Mouse (Mus musculus) cerebellum, adult 18-20 months (tissue): ENCODE data around the gene Mmp20.

Source experiments
- DNase-seq, 2 experiments: peaks; one replicate each; pipeline ENCODE4 v3.0.0; 2021

The Mmp20 gene

DNA sequence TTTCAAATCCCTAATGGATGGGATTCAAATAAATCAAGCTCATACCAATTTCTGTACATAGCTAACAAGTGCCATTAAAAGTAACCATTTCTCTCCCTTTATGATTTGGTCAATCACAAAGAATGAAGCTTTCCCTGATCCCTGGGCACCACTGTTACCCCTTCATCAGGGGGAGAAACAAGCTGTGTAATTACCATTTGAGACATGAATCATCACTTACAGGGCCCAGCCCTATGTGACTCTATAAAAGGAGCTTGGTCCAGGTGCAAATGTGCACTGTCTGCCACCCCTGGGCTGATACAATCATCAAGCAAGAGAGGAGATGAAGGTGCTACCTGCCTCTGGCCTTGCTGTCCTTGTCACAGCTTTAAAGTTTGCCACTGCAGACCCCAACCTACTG is at the start of gene Mmp20:
Gene Mmp20, plus strand, starts transcription at position 301 of the 400 bp plus-strand sequence.
- no peak for DNase-seq

DNA sequence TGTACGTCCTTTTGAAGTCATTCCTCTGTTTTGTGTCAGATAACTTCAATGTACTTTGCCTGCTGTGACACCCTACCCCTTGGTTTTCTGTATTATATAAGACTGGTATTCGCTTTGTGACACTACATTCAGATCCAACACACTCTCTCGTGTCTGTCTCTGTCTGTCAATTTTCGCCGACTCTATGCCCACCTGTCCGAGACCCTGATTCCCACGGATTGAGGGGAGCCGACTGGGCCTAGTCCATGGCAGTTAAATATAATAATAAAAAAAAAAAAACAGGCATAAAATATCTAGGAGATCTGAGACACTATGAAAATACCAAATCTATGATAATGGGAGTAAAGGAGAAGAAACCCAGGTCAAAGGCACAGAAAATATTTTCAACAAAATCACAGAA is 38.0 kb upstream of the Mmp20 start:
- no peak for DNase-seq

DNA sequence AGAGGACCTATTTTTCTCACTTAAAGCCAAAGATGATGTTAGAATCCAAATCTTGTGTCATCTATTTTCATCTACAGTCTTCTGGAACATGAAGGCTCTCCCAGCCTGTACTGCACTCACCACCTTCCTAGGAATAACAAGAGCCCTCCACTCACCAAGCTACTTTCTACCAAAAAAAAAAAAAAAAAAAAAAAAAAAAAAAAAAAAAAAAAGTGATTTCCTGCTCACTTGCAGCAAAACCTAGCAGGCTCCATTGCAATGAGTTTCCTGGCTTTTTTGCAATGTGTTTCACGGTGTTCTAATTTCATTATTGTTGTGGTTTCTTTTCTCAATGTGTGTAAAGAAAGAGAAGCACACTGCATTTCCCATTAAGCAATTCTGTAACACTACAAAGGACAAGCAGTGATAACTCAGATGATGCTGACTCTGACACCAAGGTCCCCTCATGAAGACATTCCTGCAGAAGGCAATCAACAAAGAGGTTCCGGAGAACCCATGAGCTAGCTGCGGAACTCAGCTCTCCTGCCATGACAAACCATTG is 34.7 kb upstream of the Mmp20 start:
- DNase-seq, result no peak

DNA sequence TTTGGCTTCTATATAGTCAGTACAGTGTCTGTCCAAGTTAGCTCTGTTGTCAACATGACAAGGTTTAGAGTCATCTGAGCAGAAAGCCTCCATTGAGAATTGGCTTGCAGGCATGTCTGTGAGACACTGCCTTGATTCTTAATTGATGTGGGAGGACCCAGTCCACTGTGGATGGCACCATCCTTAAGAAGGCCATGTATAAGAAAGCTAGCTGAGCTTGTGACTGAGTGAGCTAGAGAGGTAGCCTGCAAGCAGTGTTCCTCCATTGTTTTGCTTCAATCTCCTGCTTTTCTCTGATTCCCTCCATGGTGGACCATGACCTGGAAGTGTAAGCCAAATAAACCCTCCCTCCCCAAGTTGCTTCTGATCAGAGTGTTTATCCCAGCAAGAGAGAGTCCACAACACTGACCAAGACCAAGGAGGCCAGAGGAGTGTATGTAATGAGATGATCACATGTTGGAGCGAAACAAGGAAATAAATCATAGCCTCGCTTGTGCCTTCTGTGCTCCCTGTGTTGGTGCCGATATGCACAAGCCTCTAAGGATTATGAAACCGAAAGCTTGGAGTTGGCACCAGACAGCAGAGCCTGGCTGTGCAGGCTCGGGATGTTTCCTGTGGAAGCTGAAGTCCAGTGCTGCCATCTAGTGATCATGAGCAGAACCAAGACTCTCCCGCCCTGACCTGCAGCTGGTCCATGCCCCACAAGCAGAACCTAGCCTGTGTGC is 33.1 kb upstream of the Mmp20 start:
- peak; percentile 74 to 83 for DNase-seq

DNA sequence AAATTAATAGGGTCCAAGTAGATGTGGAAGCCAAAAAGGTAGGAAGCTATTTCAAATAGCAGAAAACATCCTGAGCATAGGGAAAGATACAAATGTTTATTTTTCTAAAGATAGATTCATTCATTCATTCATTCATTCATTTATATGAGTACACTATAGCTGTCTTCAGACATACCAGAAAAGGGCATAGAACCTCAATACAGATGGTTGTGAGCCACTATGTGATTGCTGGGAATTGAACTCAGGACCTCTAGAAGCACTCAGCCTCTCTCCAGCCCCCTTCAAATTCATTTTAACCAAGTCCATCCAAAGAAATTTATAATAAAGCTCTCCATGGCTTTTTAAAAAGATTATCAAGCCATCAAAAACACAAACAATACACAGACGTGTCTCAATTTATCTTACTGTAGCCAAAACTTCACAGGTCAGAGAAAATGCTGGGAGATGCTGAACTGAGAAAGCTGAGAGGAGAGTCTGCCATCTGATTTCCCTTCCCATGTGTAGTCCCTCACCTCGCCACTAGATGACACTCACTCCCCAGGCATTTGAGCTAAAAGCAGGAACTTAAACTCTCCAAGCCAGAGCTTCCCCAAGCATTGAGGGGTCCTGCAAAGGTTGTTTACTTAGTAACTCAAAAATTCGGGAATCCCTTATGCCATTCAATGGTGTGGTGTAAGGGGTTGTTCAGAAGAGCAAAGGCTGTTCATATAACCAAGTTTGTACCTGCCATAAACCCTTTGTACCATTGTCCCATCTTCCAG is 24.9 kb upstream of the Mmp20 start:
- DNase-seq, result peak; percentile 59 to 66

DNA sequence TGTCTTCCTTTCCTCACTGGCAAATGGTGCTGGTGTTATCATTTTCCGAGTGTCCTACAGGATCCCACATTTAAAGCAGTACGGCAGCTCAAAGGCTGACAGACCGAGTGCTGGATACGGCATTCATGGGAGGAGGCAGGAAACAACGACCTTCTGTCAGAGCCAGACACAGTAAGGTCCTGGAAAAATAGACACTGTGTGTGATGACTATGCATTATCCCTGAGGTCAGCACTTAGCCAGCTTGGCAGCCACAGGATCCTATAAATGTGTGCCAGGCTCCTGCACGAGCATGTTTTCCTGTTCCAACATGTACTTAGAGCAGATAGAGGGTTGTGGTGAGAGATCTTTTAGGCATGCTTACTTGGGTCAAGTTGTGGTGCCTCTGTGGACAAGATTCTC is 24.0 kb upstream of the Mmp20 start:
- peak; percentile 4 to 9 for DNase-seq

DNA sequence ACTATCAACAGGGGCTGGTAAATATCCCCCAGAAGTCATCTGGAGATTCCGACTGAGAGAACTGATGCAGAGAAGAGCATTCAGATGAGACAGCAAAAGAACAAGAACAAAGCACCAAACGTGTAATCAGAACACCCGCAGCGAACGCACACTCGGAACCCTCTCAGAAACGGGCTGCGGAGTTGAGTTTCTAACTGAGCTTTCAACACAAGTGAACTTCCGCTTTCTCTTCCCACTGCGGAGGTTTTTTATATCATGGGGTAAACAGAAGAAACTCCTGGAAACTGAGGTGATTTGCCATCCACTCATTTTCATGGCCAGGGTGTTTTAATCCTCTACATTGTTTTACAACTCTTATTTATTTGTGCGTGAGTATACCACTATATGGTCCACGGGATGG is 22.4 kb upstream of the Mmp20 start:
- DNase-seq, result no peak

DNA sequence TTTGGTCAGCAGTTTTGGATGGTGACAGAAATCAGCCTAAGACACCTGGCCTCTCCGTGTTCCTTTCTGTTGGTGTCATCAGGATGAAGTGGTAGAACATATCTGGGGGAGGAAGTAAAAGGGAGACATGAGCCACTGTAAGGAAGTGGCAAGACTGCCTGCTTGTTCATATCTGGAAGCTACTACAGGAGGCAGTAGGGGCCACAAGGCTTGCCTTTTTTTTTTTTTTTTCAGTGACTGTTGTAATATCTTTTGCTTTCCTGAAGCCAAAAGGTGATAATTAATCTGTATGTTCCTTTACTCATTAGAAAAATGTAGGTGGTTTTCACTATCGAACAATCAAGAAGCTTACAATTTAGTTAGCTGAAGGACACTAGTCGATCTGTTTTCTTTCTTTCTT is 5.4 kb upstream of the Mmp20 start:
- DNase-seq, result no peak

DNA sequence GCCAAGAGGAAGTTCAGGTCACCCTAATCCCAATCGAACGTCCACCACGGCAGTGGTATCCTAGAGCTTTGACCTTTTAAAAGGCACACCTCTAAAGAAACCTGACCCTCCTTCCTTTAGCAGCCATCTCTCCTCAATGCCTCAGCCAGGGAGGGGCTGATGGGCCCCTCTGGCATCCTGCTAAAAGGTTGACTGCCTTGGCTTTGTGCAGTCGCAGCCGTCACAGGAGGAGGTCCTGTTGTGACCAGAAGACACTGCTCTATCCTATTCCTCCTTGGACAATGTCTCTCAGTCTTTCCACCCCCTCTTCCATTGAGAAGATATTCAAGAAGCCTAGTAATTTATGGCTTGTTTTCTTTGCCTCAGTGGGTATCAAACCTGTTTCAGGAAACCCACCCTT is 5.9 kb downstream of the Mmp20 start:
- no peak for DNase-seq

DNA sequence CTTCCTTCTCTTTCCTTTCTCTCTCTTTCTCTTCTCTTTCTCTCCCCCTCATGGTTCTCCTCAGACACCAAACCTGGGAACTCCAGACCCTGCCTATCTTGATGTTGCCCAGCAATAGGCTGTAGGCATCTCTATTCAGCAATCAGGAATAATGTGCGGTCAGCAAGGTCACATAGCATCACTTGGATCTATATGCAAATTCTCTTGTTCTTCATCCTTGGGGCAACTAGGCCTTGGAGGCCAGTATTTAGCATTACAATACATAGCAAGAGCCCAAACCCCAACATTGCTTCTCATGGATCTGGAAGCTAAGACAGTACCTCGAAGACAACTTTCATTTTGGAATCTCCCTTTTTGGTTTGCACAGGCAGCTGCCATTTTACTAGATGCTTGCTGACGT is 19.9 kb downstream of the Mmp20 start:
- no peak for DNase-seq

DNA sequence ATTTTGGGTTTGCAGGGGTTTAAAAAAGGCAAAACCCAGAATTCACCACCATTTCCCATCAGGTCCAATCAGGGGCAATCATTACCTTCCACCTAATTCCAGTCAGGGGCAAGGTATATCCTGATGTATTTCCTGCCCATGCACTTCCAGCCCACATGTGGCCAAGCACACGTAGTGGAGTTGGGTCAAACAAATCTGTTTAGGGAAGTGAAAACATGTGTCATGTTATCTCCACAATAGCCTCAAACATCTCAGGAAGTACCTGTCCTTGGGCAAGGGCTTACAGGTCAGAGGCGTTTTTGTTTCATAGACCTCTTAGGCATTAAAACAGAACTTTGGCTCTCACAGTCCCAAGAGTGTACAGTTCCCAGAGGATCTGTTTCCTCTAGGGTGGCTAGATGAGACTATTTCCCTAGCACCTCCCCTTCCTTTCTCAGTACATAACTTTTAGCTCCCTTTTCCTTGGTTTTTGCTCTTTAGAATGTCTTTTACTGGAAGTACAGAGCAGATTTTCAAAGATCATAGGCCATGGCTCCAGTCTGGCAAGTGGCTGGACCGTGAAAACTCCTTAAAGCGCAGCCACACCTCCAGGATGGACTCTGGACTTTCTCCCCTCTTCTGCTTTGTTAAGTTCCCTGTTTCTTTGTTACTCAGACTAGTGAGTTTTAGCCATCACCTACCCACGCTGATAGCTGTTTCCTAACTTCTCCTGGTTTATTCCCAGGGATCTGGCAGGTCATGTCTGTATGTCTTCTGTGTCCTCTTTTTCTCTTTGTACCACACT is 22.6 kb downstream of the Mmp20 start:
- no peak for DNase-seq

DNA sequence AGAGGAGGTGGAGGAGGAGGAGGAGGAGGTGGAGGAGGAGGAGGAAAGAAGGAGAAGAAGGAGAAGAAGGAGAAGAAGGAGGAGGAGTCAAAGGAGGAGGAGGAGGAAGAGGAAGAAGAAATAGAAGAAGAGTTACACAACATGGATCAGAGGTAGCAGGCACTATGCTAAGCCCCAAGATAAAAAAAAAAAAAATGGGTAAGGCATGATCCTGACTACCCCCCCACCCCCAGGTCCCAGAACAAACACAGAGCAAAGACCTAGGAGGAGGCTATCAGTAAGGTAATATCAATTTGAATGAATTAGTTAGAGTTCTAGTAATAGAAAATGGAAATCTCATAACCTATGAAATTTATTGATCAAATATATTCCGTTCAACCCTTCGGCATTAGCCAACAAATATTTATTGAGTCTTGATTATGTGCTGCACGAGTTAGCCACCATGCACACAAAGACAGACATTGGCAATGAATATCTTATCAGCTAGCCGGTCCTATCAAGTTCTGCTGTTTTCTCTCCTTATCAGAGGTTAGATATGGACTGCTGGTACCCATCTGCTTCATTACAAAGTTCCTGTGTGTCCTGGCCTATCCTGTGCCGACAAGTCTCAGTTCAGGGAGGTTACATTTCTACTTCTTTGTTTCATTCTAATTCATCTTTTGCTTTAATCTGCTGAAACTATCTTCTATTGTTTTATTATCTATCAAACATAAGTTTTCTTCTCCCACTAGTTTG is 24.5 kb downstream of the Mmp20 start:
- no peak for DNase-seq

DNA sequence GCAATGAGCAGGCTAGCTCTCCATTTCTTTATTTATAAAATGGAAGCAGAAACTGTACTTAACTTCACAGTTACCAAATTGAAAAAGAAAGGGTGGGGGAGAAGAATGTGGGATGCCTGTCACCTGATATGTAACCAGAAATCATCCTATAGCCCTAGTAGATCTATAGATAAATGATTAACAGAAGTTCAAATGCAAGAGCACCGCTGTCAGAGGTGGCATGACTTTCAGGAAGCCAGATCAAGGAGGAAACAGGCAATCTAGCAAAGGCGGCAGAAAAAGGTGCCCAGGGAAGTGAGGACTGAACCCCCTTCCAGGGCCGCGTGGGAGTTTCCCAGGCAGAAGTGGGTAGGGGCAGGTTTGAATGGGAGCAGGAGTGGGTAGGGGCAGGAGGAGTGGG is 29.9 kb downstream of the Mmp20 start:
- no peak for DNase-seq

DNA sequence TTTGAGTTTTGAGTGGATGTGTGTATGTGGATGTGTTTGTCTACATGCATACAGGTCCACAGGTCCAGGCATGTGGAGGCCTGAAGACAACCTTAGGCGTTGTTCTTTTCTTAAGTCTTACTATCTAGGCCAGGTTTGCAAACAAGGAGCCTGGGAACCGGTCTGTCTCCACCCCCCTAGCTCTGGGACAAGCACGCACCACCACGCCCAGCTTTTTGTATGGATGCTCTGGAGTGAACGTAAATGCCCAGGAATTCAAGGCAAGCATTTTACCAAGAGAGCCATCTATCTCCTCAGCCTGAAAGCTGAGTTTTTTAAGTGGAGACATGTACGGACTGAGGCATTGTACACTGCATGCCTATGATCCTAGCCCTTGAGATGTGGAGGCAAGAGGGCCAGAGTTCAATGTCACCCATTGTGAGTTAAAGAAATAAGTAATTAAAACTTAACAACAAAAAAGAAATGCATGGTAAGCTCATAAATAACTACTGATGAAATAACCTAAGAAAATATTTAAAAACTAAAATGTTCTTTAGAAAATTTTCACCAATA is 31.5 kb downstream of the Mmp20 start:
- DNase-seq, result no peak

DNA sequence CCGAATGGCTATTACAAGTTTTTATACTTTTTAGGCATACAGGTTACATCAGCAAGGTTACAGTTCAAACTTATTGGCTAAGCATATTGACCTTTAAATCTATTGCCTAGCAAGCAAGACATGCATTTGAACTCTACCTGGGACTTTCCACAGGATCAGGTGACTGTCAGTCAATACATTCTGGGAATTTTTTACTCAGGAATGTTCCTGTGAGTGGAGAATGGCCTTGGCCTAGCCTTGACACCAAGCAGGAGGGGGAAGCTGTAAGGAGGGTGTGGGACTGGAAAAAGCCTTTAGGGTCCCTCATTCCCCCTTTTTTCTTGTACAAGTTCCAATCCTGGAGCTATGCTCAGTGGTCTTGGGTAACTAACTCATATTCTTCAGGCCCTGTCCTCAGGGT is 33.3 kb downstream of the Mmp20 start:
- no peak for DNase-seq

DNA sequence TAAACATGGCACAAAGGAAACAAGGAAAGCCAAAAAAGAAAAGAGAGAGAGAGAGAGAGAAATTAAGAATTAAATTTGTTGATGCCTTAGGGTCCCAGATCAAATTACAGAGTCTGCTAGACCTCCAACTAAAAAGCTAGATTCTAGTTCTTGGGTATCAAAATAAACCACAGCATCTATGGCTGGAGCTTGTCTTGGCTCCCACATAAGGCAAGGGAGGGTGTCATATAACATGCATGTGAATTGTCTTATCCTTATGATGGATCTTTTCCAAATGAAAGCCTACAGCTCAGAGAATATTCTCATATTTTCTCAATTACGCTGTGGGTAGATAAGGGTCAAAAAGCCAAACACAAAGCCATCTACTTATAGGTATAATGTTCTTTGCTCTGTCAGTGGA is 41.6 kb downstream of the Mmp20 start:
- DNase-seq, result no peak

DNA sequence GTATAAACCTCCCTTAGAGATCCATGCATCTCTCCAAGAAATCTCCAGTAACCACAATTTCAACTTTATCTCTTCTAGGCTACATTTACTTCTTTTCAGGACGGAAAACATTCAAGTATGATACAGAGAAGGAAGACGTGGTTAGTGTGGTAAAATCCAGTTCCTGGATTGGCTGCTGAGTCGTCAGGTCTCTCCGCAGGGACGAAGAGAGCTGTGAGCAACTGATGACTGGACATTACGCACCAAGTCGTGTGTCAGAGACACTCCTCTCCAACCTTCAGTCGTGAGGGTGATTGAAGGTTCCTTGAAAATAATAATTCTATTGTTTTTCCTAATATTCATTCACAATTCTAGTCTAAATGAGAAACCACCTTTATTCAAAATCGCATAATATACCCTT is 45.0 kb downstream of the Mmp20 start:
- DNase-seq, result no peak

DNA sequence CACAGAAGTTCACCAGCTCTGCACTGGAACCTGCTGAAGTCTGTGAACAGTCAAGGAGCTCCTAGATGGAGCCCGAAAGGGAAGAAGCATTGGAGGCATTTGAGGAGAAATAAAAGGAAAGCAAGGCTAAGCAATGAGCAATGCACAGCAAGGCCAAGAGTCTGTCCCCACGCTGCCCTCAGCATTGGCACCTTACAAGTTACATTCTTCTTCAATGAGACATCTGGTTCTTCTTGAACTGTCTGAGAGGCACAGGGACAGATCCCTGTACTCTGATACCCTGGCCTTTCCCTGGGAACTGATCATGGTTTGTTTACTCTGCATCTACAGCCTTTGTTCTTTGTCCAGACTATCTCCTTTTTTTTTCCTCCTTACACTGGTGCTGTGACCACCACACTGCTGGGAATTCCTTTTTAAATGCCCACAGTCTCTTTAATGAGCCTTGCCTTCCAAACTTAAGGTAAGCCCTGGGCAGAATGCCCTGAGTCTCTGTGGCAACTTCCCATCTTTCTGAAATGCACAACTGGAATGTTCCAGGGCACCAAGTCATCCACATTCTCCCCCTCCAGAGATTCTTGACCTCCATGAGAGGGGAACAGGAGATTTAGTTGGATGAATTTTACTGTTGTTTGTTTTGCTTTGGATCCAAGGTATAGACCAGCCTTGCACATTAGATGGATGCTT is 50.3 kb downstream of the Mmp20 start:
- DNase-seq, result no peak

DNA sequence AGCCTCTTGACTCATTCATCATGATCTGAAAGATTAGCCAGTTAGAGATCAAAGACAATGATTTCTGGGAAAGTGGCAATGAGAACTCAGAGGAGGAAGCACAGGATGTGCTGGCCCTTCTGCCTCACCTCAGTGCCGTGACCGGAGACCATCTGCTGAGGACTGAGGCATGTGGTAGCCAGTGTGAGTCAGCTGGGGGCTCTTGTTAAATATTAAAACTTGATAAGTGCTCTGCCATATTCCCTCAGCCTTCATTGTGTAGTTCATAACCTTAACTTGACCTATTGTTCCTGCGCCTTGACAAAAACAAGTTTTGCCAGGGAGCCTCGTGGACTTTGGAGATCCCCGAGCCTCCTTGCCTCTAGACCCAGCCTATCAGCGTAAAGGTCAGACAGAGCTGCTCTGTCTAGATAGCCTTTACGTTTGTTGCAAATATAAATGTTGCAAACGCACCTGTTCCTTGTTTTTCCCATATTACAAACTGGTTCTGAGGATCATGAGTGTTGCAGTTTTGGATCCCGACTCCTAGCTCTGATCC is 54.1 kb downstream of the Mmp20 start:
- no peak for DNase-seq

DNA sequence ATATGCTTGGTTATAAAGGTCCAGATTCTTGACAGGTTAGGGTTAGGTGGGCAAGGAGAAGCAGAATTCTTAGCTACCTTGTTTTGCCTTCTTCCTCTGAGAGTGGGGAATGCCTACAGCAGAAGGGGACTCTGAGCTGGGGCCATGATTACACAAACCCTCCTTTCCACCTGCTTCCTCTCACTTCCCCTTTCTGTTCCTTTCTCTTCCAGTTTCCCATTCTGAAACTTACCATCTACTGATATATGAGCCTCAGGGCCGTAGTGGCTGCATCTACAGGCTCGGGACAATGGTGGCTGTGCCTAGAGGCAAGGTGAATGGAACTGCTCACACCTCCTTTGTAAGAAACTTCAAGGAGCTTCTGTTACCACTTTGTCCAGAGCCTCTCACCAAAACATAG is 58.0 kb downstream of the Mmp20 start:
- no peak for DNase-seq

DNA sequence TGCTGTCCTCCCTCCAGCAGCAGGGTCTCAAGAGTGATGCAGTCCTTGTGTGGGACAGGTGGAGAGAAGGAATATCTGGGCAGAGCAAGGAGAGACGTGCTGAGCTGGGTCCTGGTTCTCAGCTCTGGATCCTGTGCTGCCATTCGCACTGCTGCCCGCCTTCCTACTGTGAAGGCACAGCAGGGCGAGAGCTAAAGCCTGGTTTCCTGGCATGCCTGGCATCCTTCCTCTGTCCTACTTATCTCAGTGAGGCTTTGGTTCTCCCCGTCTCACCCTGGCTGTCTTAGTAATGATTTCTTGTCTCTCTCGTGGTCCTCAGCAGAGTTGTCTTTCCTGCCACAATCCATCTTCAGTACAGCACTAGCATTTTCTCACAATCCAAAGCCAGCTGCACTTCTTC is 61.8 kb downstream of the Mmp20 start:
- DNase-seq, result no peak

DNA sequence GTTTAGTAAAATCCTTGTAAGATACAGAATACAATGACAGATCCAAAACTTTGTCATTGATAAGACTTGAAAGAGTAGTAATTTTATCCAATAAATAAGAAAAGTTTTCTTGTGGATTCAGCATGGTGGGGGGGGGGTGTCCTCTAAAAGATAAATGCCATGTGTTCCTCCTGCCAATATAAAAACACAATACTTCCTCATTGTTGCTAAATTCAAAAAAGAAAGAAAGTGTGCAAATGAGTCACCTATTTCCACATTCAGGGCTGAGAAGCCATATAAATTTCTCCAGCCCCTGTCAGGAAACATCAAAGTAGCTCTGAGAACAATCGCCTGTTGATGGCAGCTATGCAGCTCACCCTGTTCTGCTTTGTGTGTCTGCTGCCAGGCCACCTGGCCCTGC is 63.8 kb downstream of the Mmp20 start, which contains the start of gene Mmp7:
Gene Mmp7, plus strand, starts transcription at position 301 of the 400 bp plus-strand sequence.
- DNase-seq, result no peak
